Mouse (Mus musculus): ENCODE data around the gene Hs3st3b1.

DNA sequence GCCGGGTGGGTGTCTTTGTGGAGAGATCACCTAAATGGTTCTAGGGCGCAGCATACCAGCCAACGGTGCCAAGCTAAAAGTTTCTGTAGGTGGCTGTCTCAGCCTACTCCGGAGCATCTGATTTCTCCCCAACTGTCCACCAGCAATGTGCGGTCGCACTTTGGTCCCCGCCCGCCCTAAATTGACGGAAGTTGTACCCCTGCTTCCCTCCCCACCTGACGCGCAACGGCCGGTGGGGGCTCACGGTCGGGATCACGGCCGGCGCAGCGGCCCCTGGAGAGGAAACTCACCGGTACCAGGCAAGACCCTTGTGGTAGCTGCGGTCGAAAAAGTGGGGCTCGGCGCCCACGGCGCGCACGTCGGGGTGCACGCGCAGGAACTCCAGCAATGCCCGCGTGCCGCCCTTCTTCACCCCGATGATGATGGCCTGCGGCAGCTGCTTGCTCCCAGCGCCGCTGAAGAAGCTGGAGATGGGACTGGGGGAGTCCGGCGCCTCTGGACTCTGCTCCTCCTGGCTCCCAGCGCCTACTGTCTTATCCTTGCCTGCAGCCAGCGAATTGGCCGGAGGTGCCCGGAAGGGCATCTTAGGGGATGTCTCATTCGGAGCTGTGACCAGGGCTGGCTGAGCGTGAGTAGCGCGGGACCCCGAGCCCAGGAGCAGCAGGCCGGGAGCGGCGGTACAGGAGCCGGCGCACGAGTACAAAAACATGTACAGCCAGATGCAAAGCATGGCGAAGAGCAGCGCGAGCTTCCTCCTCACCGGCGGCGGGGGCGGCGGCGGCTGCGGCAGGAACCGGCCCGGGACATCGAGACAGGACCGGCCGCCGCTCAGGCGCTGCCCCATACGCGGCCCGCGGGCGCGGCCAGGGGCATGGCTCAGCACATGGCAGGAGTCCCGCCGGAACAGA is 792 bp downstream of the Hs3st3b1 start:
- TF ChIP-seq POLR2A (IDR thresholded peaks at IDR 0.05; ENCODE audit: low read depth, low read length): no peak
- TF ChIP-seq CTCF (IDR thresholded peaks at IDR 0.05; ENCODE audit: extremely low read depth, insufficient read depth, insufficient read length, insufficient replicate concordance): no peak

Measured in spleen, adult 2 months (tissue).